Mouse (Mus musculus) stomach, postnatal 0 days (tissue): ENCODE measurements around the gene S100a4.

Source experiments
- CTCF ChIP-seq: IDR thresholded peaks from 2 replicates; pipeline ENCODE4 v1.5.1; 2016; ENCODE audit warnings: antibody characterized with exemption, low read depth, mild to moderate bottlenecking, moderate library complexity
- EP300 ChIP-seq: optimal IDR thresholded peaks from 2 replicates; pipeline ENCODE3; 2016; ENCODE audit warnings: antibody characterized with exemption

GRCm38 (mm10) chr3:90649832-90650231, 46.3 kb downstream of the S100a4 start:
- TF ChIP-seq CTCF, result no peak
- TF ChIP-seq EP300, result no peak
